Mouse (Mus musculus): Measurements from ENCODE around the gene Amdhd2. TPM values are rescaled to one million over a fixed set of nuclear protein-coding genes. Genes with fewer than 3 reads are reported as not detected.

Amdhd2 gene
- polyA plus RNA-seq, 1 experiment from 2014 or later = 27.1 TPM

- DNase-seq (ENCODE audit: low spot score) (peak; percentile 89), ATAC-seq (replicated peaks; ENCODE audit: low FRiP score, low TSS enrichment, low read depth) (peak; percentile 59)
- Histone ChIP-seq H3K9me3 (ENCODE audit: control insufficient read depth, low read length) (no peaks in the 10 kb centered on the region), H3K9ac (ENCODE audit: low read length) (peak overlapping the region; percentile 84), H3K36me3 (ENCODE audit: control insufficient read depth, insufficient read depth, low read length) (peaks cover 31% of the 10 kb centered on the region), H3K27me3 (replicated peaks; ENCODE audit: control insufficient read depth, insufficient read depth, low read length) (no peaks in the 10 kb centered on the region), H3K27ac (ENCODE audit: low read depth) (peak overlapping the region; percentile 94), H3K4me1 (replicated peaks; ENCODE audit: control insufficient read depth, insufficient read depth, low read length) (peaks cover 13% of the 10 kb centered on the region), H3K4me3 (ENCODE audit: low read depth, low read length) (peak overlapping the region; percentile 74), H3K4me2 (ENCODE audit: low read length) (peak overlapping the region; percentile 88)
- WGBS = under 1% methylated on average over 38 of the region's 41 CpGs
Measured at GRCm38 (mm10) chr17:24168590-24169277, 5.2 kb upstream of the Amdhd2 start.

DNA sequence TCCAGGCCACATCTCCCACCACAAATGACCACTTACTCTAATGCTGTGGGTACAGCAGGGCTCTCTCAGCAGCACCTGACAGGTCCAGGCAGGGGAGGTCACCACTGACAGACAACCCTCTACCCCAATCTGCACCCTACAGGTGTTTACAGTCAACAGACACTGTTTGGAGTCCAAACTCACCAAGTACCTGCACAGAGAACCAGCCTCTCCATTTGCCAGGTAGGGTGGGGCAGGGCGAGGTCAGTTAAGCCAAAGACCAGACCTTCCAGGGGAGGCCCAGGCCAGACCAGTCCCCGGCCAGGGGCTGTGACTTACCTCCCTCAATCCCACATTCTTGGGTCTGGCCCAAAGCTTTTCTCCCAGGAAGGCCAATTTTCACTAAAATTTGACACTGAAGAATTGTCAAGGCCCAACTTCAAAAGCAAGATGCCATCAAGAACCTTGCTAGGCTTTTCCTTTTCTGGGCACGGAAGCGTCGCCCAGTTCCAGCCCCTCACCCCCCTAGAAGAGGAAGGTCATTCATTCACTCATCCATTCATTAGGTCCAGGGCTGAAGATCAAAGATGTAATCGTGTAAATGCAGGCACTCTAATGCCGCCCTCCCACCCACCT is 4.4 kb upstream of the Amdhd2 start:
- ATAC-seq (replicated peaks; ENCODE audit: low FRiP score, low TSS enrichment, low read depth) (no peak), DNase-seq (ENCODE audit: low spot score) (no peak)
- peaks cover 31% of the 10 kb centered on the region for H3K36me3 ChIP-seq (ENCODE audit: control insufficient read depth, insufficient read depth, low read length)
- H3K27ac ChIP-seq (ENCODE audit: low read depth) = peak overlapping the region; percentile 94; the same call in 1 of the 2 replicates
- H3K4me1 ChIP-seq (replicated peaks; ENCODE audit: control insufficient read depth, insufficient read depth, low read length) = peaks cover 14% of the 10 kb centered on the region
- peak overlapping the region; percentile 74 for H3K4me3 ChIP-seq (ENCODE audit: low read depth, low read length)
- no peaks in the 10 kb centered on the region for H3K9me3 ChIP-seq (ENCODE audit: control insufficient read depth, low read length)
- H3K4me2 ChIP-seq (ENCODE audit: low read length) = peak overlapping the region; percentile 88
- 49% methylated on average over 7 of the region's 7 CpGs for WGBS
- H3K27me3 ChIP-seq (replicated peaks; ENCODE audit: control insufficient read depth, insufficient read depth, low read length) = no peaks in the 10 kb centered on the region
- H3K9ac ChIP-seq (ENCODE audit: low read length) = peak overlapping the region; percentile 84

GRCm38 (mm10) chr17:24167120-24167519 is 3.6 kb upstream of the Amdhd2 start:
- no peaks in the 10 kb centered on the region for H3K9me3 ChIP-seq (ENCODE audit: control insufficient read depth, low read length)
- 88% methylated on average over 6 of the region's 6 CpGs for WGBS
- no peak for DNase-seq (ENCODE audit: low spot score)
- H3K27me3 ChIP-seq (replicated peaks; ENCODE audit: control insufficient read depth, insufficient read depth, low read length) = no peaks in the 10 kb centered on the region
- peaks cover 21% of the 10 kb centered on the region for H3K4me1 ChIP-seq (replicated peaks; ENCODE audit: control insufficient read depth, insufficient read depth, low read length)
- no peak overlapping the region for H3K9ac ChIP-seq (ENCODE audit: low read length)
- ATAC-seq (replicated peaks; ENCODE audit: low FRiP score, low TSS enrichment, low read depth) = no peak
- no peak overlapping the region for H3K27ac ChIP-seq (ENCODE audit: low read depth)
- no peak overlapping the region for H3K4me3 ChIP-seq (ENCODE audit: low read depth, low read length)
- H3K36me3 ChIP-seq (ENCODE audit: control insufficient read depth, insufficient read depth, low read length) = peaks cover 31% of the 10 kb centered on the region
- no peak overlapping the region for H3K4me2 ChIP-seq (ENCODE audit: low read length)

DNA sequence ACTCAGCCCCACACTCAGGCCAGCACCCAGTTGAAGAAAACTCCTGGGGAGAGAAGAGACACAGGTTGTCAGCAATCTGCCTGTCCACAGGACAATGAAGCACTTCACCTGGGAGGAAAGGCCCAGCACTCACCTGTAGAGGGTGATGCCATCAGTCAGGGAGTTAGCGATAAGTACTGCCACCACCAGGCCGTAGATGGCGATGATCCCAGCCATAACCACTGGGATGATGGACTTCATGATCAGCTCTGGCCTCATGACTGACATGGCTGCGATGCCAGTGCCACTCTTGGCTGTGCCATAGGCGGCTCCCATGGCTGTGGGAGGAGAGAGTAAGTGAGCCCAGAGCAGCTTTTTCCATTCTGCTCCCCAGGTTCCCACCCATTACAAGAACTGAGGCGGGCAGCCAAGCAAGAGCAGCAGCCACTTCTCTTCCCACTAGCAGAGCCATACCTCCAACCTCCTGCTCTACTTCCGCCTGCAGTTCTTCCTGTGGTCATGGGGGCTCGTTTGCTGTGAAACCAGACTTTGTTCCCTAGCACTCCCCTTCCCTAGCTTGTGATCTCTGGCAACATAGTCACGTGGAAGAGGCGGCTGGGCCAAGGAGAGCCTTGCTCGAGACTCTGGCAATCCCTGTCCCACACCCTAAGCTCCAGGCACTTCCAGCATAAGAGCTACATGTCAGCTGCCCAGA is 1.1 kb upstream of the Amdhd2 start:
- ATAC-seq (replicated peaks; ENCODE audit: low FRiP score, low TSS enrichment, low read depth) = no peak
- WGBS = 80% methylated on average over 11 of the region's 11 CpGs
- Histone ChIP-seq H3K4me1 (replicated peaks; ENCODE audit: control insufficient read depth, insufficient read depth, low read length) (peaks cover 17% of the 10 kb centered on the region), H3K27me3 (replicated peaks; ENCODE audit: control insufficient read depth, insufficient read depth, low read length) (no peaks in the 10 kb centered on the region), H3K4me2 (ENCODE audit: low read length) (no peak overlapping the region), H3K9me3 (ENCODE audit: control insufficient read depth, low read length) (no peaks in the 10 kb centered on the region), H3K27ac (ENCODE audit: low read depth) (no peak overlapping the region), H3K36me3 (ENCODE audit: control insufficient read depth, insufficient read depth, low read length) (peaks cover 31% of the 10 kb centered on the region), H3K9ac (ENCODE audit: low read length) (no peak overlapping the region), H3K4me3 (ENCODE audit: low read depth, low read length) (no peak overlapping the region)
- DNase-seq (ENCODE audit: low spot score) = no peak

GRCm38 (mm10) chr17:24162584-24163175 is 886 bp downstream of the Amdhd2 start:
- Histone ChIP-seq H3K9me3 (ENCODE audit: control insufficient read depth, low read length) (no peaks in the 10 kb centered on the region), H3K4me2 (ENCODE audit: low read length) (peak overlapping the region; percentile 99), H3K27ac (ENCODE audit: low read depth) (peak overlapping the region; percentile 69; the same call in 1 of the 2 replicates), H3K4me1 (replicated peaks; ENCODE audit: control insufficient read depth, insufficient read depth, low read length) (peaks cover 9% of the 10 kb centered on the region), H3K4me3 (ENCODE audit: low read depth, low read length) (peak overlapping the region; percentile 74), H3K36me3 (ENCODE audit: control insufficient read depth, insufficient read depth, low read length) (peaks cover 33% of the 10 kb centered on the region), H3K9ac (ENCODE audit: low read length) (peak overlapping the region; percentile 79), H3K27me3 (replicated peaks; ENCODE audit: control insufficient read depth, insufficient read depth, low read length) (no peaks in the 10 kb centered on the region)
- 17% methylated on average over 17 of the region's 17 CpGs for WGBS
- DNase-seq (ENCODE audit: low spot score) (peak; percentile 56), ATAC-seq (replicated peaks; ENCODE audit: low FRiP score, low TSS enrichment, low read depth) (no peak; the same call in 1 of the 2 replicates)

- ATAC-seq (replicated peaks; ENCODE audit: low FRiP score, low TSS enrichment, low read depth) (no peak), DNase-seq (ENCODE audit: low spot score) (no peak)
- 84% methylated on average over 5 of the region's 5 CpGs for WGBS
- no peak overlapping the region for H3K4me3 ChIP-seq (ENCODE audit: low read depth, low read length)
- H3K27me3 ChIP-seq (replicated peaks; ENCODE audit: control insufficient read depth, insufficient read depth, low read length) = no peaks in the 10 kb centered on the region
- H3K4me1 ChIP-seq (replicated peaks; ENCODE audit: control insufficient read depth, insufficient read depth, low read length) = peaks cover 8% of the 10 kb centered on the region; the same call in 1 of the 2 replicates
- H3K9me3 ChIP-seq (ENCODE audit: control insufficient read depth, low read length) = no peaks in the 10 kb centered on the region
- no peak overlapping the region for H3K4me2 ChIP-seq (ENCODE audit: low read length)
- H3K27ac ChIP-seq (ENCODE audit: low read depth) = no peak overlapping the region
- H3K9ac ChIP-seq (ENCODE audit: low read length) = no peak overlapping the region
- peaks cover 30% of the 10 kb centered on the region for H3K36me3 ChIP-seq (ENCODE audit: control insufficient read depth, insufficient read depth, low read length)
Measured at GRCm38 (mm10) chr17:24161466-24161865, 2.1 kb downstream of the Amdhd2 start.

- H3K4me3 ChIP-seq (ENCODE audit: low read depth, low read length) = no peak overlapping the region
- ATAC-seq (replicated peaks; ENCODE audit: low FRiP score, low TSS enrichment, low read depth) = no peak
- H3K9me3 ChIP-seq (ENCODE audit: control insufficient read depth, low read length) = no peaks in the 10 kb centered on the region
- peaks cover 3% of the 10 kb centered on the region; the same call in 1 of the 2 replicates for H3K4me1 ChIP-seq (replicated peaks; ENCODE audit: control insufficient read depth, insufficient read depth, low read length)
- peaks cover 19% of the 10 kb centered on the region; the same call in 1 of the 2 replicates for H3K36me3 ChIP-seq (ENCODE audit: control insufficient read depth, insufficient read depth, low read length)
- no peak overlapping the region for H3K9ac ChIP-seq (ENCODE audit: low read length)
- no peak for DNase-seq (ENCODE audit: low spot score)
- no peak overlapping the region for H3K4me2 ChIP-seq (ENCODE audit: low read length)
- 86% methylated on average over 4 of the region's 4 CpGs for WGBS
- no peaks in the 10 kb centered on the region for H3K27me3 ChIP-seq (replicated peaks; ENCODE audit: control insufficient read depth, insufficient read depth, low read length)
- no peak overlapping the region for H3K27ac ChIP-seq (ENCODE audit: low read depth)
Measured at GRCm38 (mm10) chr17:24157526-24157925, 6.0 kb downstream of the Amdhd2 start.

- peaks cover 19% of the 10 kb centered on the region; the same call in 1 of the 2 replicates for H3K36me3 ChIP-seq (ENCODE audit: control insufficient read depth, insufficient read depth, low read length)
- 90% methylated on average over 6 of the region's 6 CpGs for WGBS
- peaks cover 4% of the 10 kb centered on the region; the same call in 1 of the 2 replicates for H3K4me1 ChIP-seq (replicated peaks; ENCODE audit: control insufficient read depth, insufficient read depth, low read length)
- no peaks in the 10 kb centered on the region for H3K27me3 ChIP-seq (replicated peaks; ENCODE audit: control insufficient read depth, insufficient read depth, low read length)
- no peak overlapping the region for H3K4me3 ChIP-seq (ENCODE audit: low read depth, low read length)
- H3K4me2 ChIP-seq (ENCODE audit: low read length) = no peak overlapping the region
- no peak overlapping the region for H3K27ac ChIP-seq (ENCODE audit: low read depth)
- H3K9me3 ChIP-seq (ENCODE audit: control insufficient read depth, low read length) = no peaks in the 10 kb centered on the region
- ATAC-seq (replicated peaks; ENCODE audit: low FRiP score, low TSS enrichment, low read depth) (no peak), DNase-seq (ENCODE audit: low spot score) (no peak)
- no peak overlapping the region for H3K9ac ChIP-seq (ENCODE audit: low read length)
Measured at GRCm38 (mm10) chr17:24157121-24157520, 6.4 kb downstream of the Amdhd2 start.
